Mouse (Mus musculus): ENCODE results near the gene Nadk2.

- TF ChIP-seq TAL1 (IDR thresholded peaks at IDR 0.05; ENCODE audit: low read length) (no peak), GATA1 (IDR thresholded peaks at IDR 0.05; ENCODE audit: low read length) (no peak)
These were observed 1.6 kb downstream of the Nadk2 start for GRCm38 (mm10) chr15:9072630-9073029.
